Mouse (Mus musculus): ENCODE measurements around the gene Tsacc.

GRCm38 (mm10) chr3:88239446-88239845 lies 57.4 kb downstream of the Tsacc start:
- TF ChIP-seq EP300 (IDR thresholded peaks at IDR 0.05; ENCODE audit: insufficient read depth, low read depth, low read length) (no peak), POLR2A (IDR thresholded peaks at IDR 0.05; ENCODE audit: insufficient read depth, low read length) (no peak), CTCF (IDR thresholded peaks at IDR 0.05; ENCODE audit: low read depth, low read length) (no peak)

Data from ES-Bruce4 (cell line).